Mouse (Mus musculus) heart, embryonic 16.5 days (tissue): ENCODE data around the gene Dtl. TPM values are rescaled to one million over a fixed set of nuclear protein-coding genes. Genes with fewer than 3 reads are reported as not detected.

ENCODE experiments used
- ATAC-seq: fragments of 200-750 bp; cut with Nextera tagmentation; replicated peaks from 2 replicates; pipeline ENCODE4 v1.8.0; 2017; ENCODE audit warnings: moderate number of reproducible peaks; ENCODE audit not compliant: insufficient read depth, low FRiP score; ENCODE audit errors: extremely low read depth
- H3K27ac ChIP-seq: fragments of 300-500 bp; sonication (generic); 2 replicates; pipeline ENCODE4 v1.5.1; 2014; ENCODE audit warnings: mild to moderate bottlenecking, low read length, control low read depth, moderate library complexity
- H3K27me3 ChIP-seq: fragments of 300-500 bp; sonication (generic); 2 replicates; pipeline ENCODE4 v1.6.1; 2014; ENCODE audit warnings: low read length, mixed read lengths; ENCODE audit not compliant: control insufficient read depth, insufficient read depth
- H3K36me3 ChIP-seq: fragments of 300-500 bp; sonication (generic); 2 replicates; pipeline ENCODE4 v1.6.1; 2014; ENCODE audit not compliant: control insufficient read depth, insufficient read depth
- H3K4me1 ChIP-seq: fragments of 300-500 bp; sonication (generic); 2 replicates; pipeline ENCODE4 v1.6.1; 2014; ENCODE audit warnings: low read length, mixed read lengths; ENCODE audit not compliant: control insufficient read depth, insufficient read depth
- H3K4me2 ChIP-seq: fragments of 300-500 bp; sonication (generic); 2 replicates; pipeline ENCODE4 v1.6.1; 2014; ENCODE audit warnings: low read depth, mild to moderate bottlenecking, control low read depth, low read length
- H3K4me3 ChIP-seq: fragments of 300-500 bp; sonication (generic); 2 replicates; pipeline ENCODE4 v1.5.1; 2014; ENCODE audit warnings: mild to moderate bottlenecking, control low read depth, low read length
- H3K9ac ChIP-seq: fragments of 300-500 bp; sonication (generic); 2 replicates; pipeline ENCODE4 v1.6.1; 2014; ENCODE audit warnings: low read length, control low read depth
- H3K9me3 ChIP-seq: fragments of 300-500 bp; sonication (generic); replicated peaks from 2 replicates; pipeline ENCODE4 v1.6.1; 2016; ENCODE audit warnings: low read length; ENCODE audit not compliant: control insufficient read depth
- WGBS: fragments of 180-500 bp; shearing (Covaris S2); extraction: QIAGEN DNeasy Blood & Tissue Kit; methylation state at CpG from one replicate; pipeline ENCODE4 v1.1.7; 2014; 5-methylcytosine and 5-hydroxymethylcytosine counted together
- polyA plus RNA-seq: library from polyadenylated mRNA; unstranded; fragments of >200 nt; fragmentation: Nextera tagmentation; extraction: Ambion mirVana; gene quantifications from 2 replicates; pipeline ENCODE4 v1.2.1, GENCODE M21; 2015

The Dtl gene
- polyA plus RNA-seq, 1 experiment from 2014 or later = 26.9 TPM

- ATAC-seq = no peak
- H3K4me2 ChIP-seq = no peak overlapping the region
- no peak overlapping the region for H3K27ac ChIP-seq
- no peaks in the 10 kb centered on the region for H3K9me3 ChIP-seq
- peaks cover 79% of the 10 kb centered on the region for H3K36me3 ChIP-seq
- 86% methylated on average over 9 of the region's 9 CpGs for WGBS
- H3K9ac ChIP-seq = no peak overlapping the region
- no peak overlapping the region for H3K4me3 ChIP-seq
- H3K4me1 ChIP-seq = no peaks in the 10 kb centered on the region
- H3K27me3 ChIP-seq = no peaks in the 10 kb centered on the region
Observed at GRCm38 (mm10) chr1:191611686-191612085, 36.3 kb upstream of the Dtl start.

GRCm38 (mm10) chr1:191610357-191610756, 35.0 kb upstream of the Dtl start:
- H3K27me3 ChIP-seq = no peaks in the 10 kb centered on the region
- WGBS = 94% methylated on average over 7 of the region's 7 CpGs
- H3K4me2 ChIP-seq = no peak overlapping the region
- no peaks in the 10 kb centered on the region for H3K9me3 ChIP-seq
- H3K9ac ChIP-seq = no peak overlapping the region
- no peak for ATAC-seq
- no peak overlapping the region for H3K4me3 ChIP-seq
- H3K27ac ChIP-seq = no peak overlapping the region
- peaks cover 75% of the 10 kb centered on the region for H3K36me3 ChIP-seq
- H3K4me1 ChIP-seq = no peaks in the 10 kb centered on the region

GRCm38 (mm10) chr1:191609578-191609977, 34.2 kb upstream of the Dtl start:
- 83% methylated on average over 1 of the region's 1 CpGs for WGBS
- H3K36me3 ChIP-seq = peaks cover 72% of the 10 kb centered on the region
- no peaks in the 10 kb centered on the region for H3K4me1 ChIP-seq
- H3K4me2 ChIP-seq = no peak overlapping the region
- ATAC-seq = no peak
- no peaks in the 10 kb centered on the region for H3K27me3 ChIP-seq
- H3K9me3 ChIP-seq = no peaks in the 10 kb centered on the region
- no peak overlapping the region for H3K9ac ChIP-seq
- H3K27ac ChIP-seq = no peak overlapping the region
- no peak overlapping the region for H3K4me3 ChIP-seq

- Histone ChIP-seq H3K36me3 (peaks cover 67% of the 10 kb centered on the region), H3K4me1 (no peaks in the 10 kb centered on the region), H3K27ac (no peak overlapping the region), H3K27me3 (no peaks in the 10 kb centered on the region), H3K4me2 (no peak overlapping the region), H3K9me3 (no peaks in the 10 kb centered on the region), H3K9ac (no peak overlapping the region), H3K4me3 (no peak overlapping the region)
- 89% methylated on average over 6 of the region's 6 CpGs for WGBS
- no peak for ATAC-seq
Observed at GRCm38 (mm10) chr1:191609051-191609450, 33.7 kb upstream of the Dtl start.

GRCm38 (mm10) chr1:191604690-191605089, 29.3 kb upstream of the Dtl start:
- ATAC-seq = no peak
- 79% methylated on average over 3 of the region's 3 CpGs for WGBS
- H3K4me1 ChIP-seq = no peaks in the 10 kb centered on the region

GRCm38 (mm10) chr1:191599210-191599609, 23.9 kb upstream of the Dtl start:
- no peak overlapping the region for H3K9ac ChIP-seq

More at GRCm38 (mm10) chr1:191604690-191605089, 29.3 kb upstream of the Dtl start:
- Histone ChIP-seq H3K27ac (no peak overlapping the region), H3K9ac (no peak overlapping the region), H3K36me3 (peaks cover 47% of the 10 kb centered on the region), H3K4me2 (no peak overlapping the region), H3K9me3 (no peaks in the 10 kb centered on the region), H3K27me3 (no peaks in the 10 kb centered on the region), H3K4me3 (no peak overlapping the region)

GRCm38 (mm10) chr1:191596076-191596475, 20.7 kb upstream of the Dtl start:
- no peak overlapping the region for H3K9ac ChIP-seq
- peaks cover 30% of the 10 kb centered on the region for H3K36me3 ChIP-seq
- no peak overlapping the region for H3K4me3 ChIP-seq
- WGBS = 91% methylated on average over 8 of the region's 8 CpGs
- no peaks in the 10 kb centered on the region for H3K9me3 ChIP-seq
- no peak for ATAC-seq
- no peak overlapping the region for H3K27ac ChIP-seq
- H3K4me2 ChIP-seq = no peak overlapping the region
- H3K4me1 ChIP-seq = peaks cover 14% of the 10 kb centered on the region
- H3K27me3 ChIP-seq = no peaks in the 10 kb centered on the region

More at GRCm38 (mm10) chr1:191599210-191599609, 23.9 kb upstream of the Dtl start:
- Histone ChIP-seq H3K4me2 (no peak overlapping the region), H3K4me1 (no peaks in the 10 kb centered on the region), H3K27ac (0 out of 2 replicates have a peak overlapping the region, but pooled peaks have one; percentile 3), H3K4me3 (no peak overlapping the region), H3K27me3 (no peaks in the 10 kb centered on the region), H3K9me3 (no peaks in the 10 kb centered on the region), H3K36me3 (peaks cover 41% of the 10 kb centered on the region)
- no peak for ATAC-seq
- 73% methylated on average over 5 of the region's 5 CpGs for WGBS

- peaks cover 38% of the 10 kb centered on the region for H3K36me3 ChIP-seq
- WGBS = 62% methylated on average over 12 of the region's 12 CpGs
- peak overlapping the region; percentile 38; the same call in 1 of the 2 replicates for H3K9ac ChIP-seq
- peak overlapping the region; percentile 65 for H3K27ac ChIP-seq
- no peaks in the 10 kb centered on the region for H3K27me3 ChIP-seq
- ATAC-seq = peak; percentile 37; the same call in 1 of the 2 replicates
- peak overlapping the region; percentile 28 for H3K4me2 ChIP-seq
- no peaks in the 10 kb centered on the region for H3K9me3 ChIP-seq
- no peak overlapping the region; the same call in 1 of the 2 replicates for H3K4me3 ChIP-seq
- peaks cover 14% of the 10 kb centered on the region for H3K4me1 ChIP-seq
Observed at GRCm38 (mm10) chr1:191592016-191592720, 16.8 kb upstream of the Dtl start.

GRCm38 (mm10) chr1:191588749-191589148, 13.4 kb upstream of the Dtl start:
- no peak overlapping the region for H3K4me2 ChIP-seq
- H3K9me3 ChIP-seq = no peaks in the 10 kb centered on the region
- H3K4me1 ChIP-seq = peaks cover 14% of the 10 kb centered on the region
- H3K36me3 ChIP-seq = peaks cover 38% of the 10 kb centered on the region
- H3K27me3 ChIP-seq = no peaks in the 10 kb centered on the region
- ATAC-seq = no peak
- no peak overlapping the region for H3K4me3 ChIP-seq
- no peak overlapping the region for H3K27ac ChIP-seq
- WGBS = 85% methylated on average over 2 of the region's 2 CpGs
- no peak overlapping the region for H3K9ac ChIP-seq
